Mouse (Mus musculus) inflammation-experienced regulatory T-cells, adult 6 months (primary cell): ENCODE measurements around the gene Olfr1412. TPM values are rescaled to one million over a fixed set of nuclear protein-coding genes. Genes with fewer than 3 reads are reported as not detected.

ENCODE experiments used
- ATAC-seq: one replicate; pipeline ENCODE4 v1.8.0; 2017
- polyA plus RNA-seq, 3 experiments: library from polyadenylated mRNA; unstranded; fragments of 100-300 nt; shearing (Covaris generic); gene quantifications; one replicate each; pipeline ENCODE4 v1.2.1; 2017

Gene Olfr1412
- not detected for polyA plus RNA-seq

GRCm38 (mm10) chr1:92585479-92585878, at the start of gene Olfr1412:
Gene Olfr1412, plus strand, starts transcription at chr1:92585779.
- no peak for ATAC-seq

- ATAC-seq: no peak
Observed at GRCm38 (mm10) chr1:92536972-92537371, 48.6 kb upstream of the Olfr1412 start.

- no peak for ATAC-seq
Observed at GRCm38 (mm10) chr1:92539071-92539470, 46.5 kb upstream of the Olfr1412 start.

- no peak for ATAC-seq
Observed at GRCm38 (mm10) chr1:92545929-92546328, 39.6 kb upstream of the Olfr1412 start.

GRCm38 (mm10) chr1:92571022-92571421, 14.6 kb upstream of the Olfr1412 start, which contains the start of gene Olfr1413:
Gene Olfr1413, plus strand, starts transcription at chr1:92571322.
- no peak for ATAC-seq

GRCm38 (mm10) chr1:92594111-92594510, 8.5 kb downstream of the Olfr1412 start, which contains the start of gene Olfr1411:
Gene Olfr1411, plus strand, starts transcription at chr1:92594411.
- ATAC-seq: no peak

GRCm38 (mm10) chr1:92596019-92596418, 10.4 kb downstream of the Olfr1412 start:
- ATAC-seq: no peak

GRCm38 (mm10) chr1:92605482-92605881, 19.9 kb downstream of the Olfr1412 start, which contains the start of gene Olfr1410:
Gene Olfr1410, plus strand, starts transcription at chr1:92605782.
- no peak for ATAC-seq

GRCm38 (mm10) chr1:92607711-92608110, 22.1 kb downstream of the Olfr1412 start:
- ATAC-seq: no peak

GRCm38 (mm10) chr1:92611008-92611407, 25.4 kb downstream of the Olfr1412 start:
- ATAC-seq: no peak

GRCm38 (mm10) chr1:92613175-92613574, 27.6 kb downstream of the Olfr1412 start:
- no peak for ATAC-seq

GRCm38 (mm10) chr1:92614516-92614915, 28.9 kb downstream of the Olfr1412 start:
- ATAC-seq: no peak

- ATAC-seq: no peak
Observed at GRCm38 (mm10) chr1:92616046-92616445, 30.5 kb downstream of the Olfr1412 start.

GRCm38 (mm10) chr1:92617488-92617887, 31.9 kb downstream of the Olfr1412 start, which contains the start of gene Olfr12:
Gene Olfr12, plus strand, starts transcription at chr1:92617788.
- no peak for ATAC-seq

- no peak for ATAC-seq
Observed at GRCm38 (mm10) chr1:92618360-92618759, 32.8 kb downstream of the Olfr1412 start.

- no peak for ATAC-seq
Observed at GRCm38 (mm10) chr1:92628227-92628626, 42.6 kb downstream of the Olfr1412 start.

GRCm38 (mm10) chr1:92632196-92632595, 46.6 kb downstream of the Olfr1412 start:
- no peak for ATAC-seq

- ATAC-seq: peak; percentile 48
Observed at GRCm38 (mm10) chr1:92632948-92633347, 47.4 kb downstream of the Olfr1412 start.

GRCm38 (mm10) chr1:92633726-92634125, 48.1 kb downstream of the Olfr1412 start:
- ATAC-seq: no peak

GRCm38 (mm10) chr1:92634569-92634968, 49.0 kb downstream of the Olfr1412 start:
- no peak for ATAC-seq

- no peak for ATAC-seq
Observed at GRCm38 (mm10) chr1:92634976-92635599, 49.5 kb downstream of the Olfr1412 start.

- no peak for ATAC-seq
Observed at GRCm38 (mm10) chr1:92636015-92636414, 50.4 kb downstream of the Olfr1412 start.

- ATAC-seq: no peak
Observed at GRCm38 (mm10) chr1:92636676-92637075, 51.1 kb downstream of the Olfr1412 start.

- ATAC-seq: no peak
Observed at GRCm38 (mm10) chr1:92637501-92638172, 52.1 kb downstream of the Olfr1412 start.
